In genomic region chr7:30525954-30526353, GRCm38 (mm10) we compare ENCODE assay signal across 10 mouse cellular contexts. TPM values are rescaled to one million over a fixed set of nuclear protein-coding genes. Genes with fewer than 3 reads are reported as not detected.
A peak's percentile ranks its signal among the peaks of the same experiment; 100 is the strongest.
DNase-seq lines count a peak whose midpoint lies in the region; ATAC-seq and TF ChIP-seq lines count a peak whose summit lies in the region.
"Had no signal": no experiment of that assay in that cellular context is flagged by ENCODE, and none has a peak within 500 bp of the region (broad histone marks: within the 10 kb centered on the region; RNA-seq: fewer than 3 reads in every experiment).

No protein-coding gene starts in this region.

- TF ChIP-seq POLR2A in limb, embryonic 14.5 days (IDR thresholded peaks at IDR 0.05; ENCODE audit: borderline replicate concordance, extremely low read depth, insufficient read depth, insufficient read length): no peak

- H3K9me3 ChIP-seq in forebrain, embryonic 13.5 days (replicated peaks): no peaks in the 10 kb centered on the region
- no peaks in the 10 kb centered on the region for H3K9me3 ChIP-seq in forebrain, embryonic 11.5 days (ENCODE audit: control insufficient read depth, low read length)
- H3K9me3 ChIP-seq in liver, postnatal 0 days (ENCODE audit: low read length): no peaks in the 10 kb centered on the region
- H3K9me3 ChIP-seq in limb, embryonic 14.5 days (ENCODE audit: control insufficient read depth, low read length): no peaks in the 10 kb centered on the region
- no peaks in the 10 kb centered on the region for H3K9me3 ChIP-seq in stomach, embryonic 15.5 days

- no peak for DNase-seq in forebrain, embryonic 11.5 days (ENCODE audit: low spot score)
- peak; percentile 14 for DNase-seq in liver, postnatal 0 days
- no peak for DNase-seq in liver
- peak; percentile 46 for DNase-seq in limb, embryonic 14.5 days (ENCODE audit: low spot score)
- no peak for DNase-seq in frontal cortex, postnatal 14 days (ENCODE audit: low spot score in 2 of 2)
- DNase-seq: thymus, adult 18-20 months had no signal

- H3K36me3 ChIP-seq in forebrain, embryonic 13.5 days (ENCODE audit: poor library complexity, severe bottlenecking): peaks cover 91% of the 10 kb centered on the region
- peaks cover 16% of the 10 kb centered on the region for H3K36me3 ChIP-seq in forebrain, embryonic 11.5 days (ENCODE audit: control insufficient read depth, insufficient read depth, low read length)
- H3K36me3 ChIP-seq in liver, postnatal 0 days (replicated peaks; ENCODE audit: insufficient read depth, low read length): peaks cover 24% of the 10 kb centered on the region
- peaks cover 71% of the 10 kb centered on the region for H3K36me3 ChIP-seq in limb, embryonic 14.5 days (ENCODE audit: control insufficient read depth, insufficient read depth, low read length)
- peaks cover 45% of the 10 kb centered on the region for H3K36me3 ChIP-seq in stomach, embryonic 15.5 days

- H3K27me3 ChIP-seq in forebrain, embryonic 13.5 days: no peaks in the 10 kb centered on the region
- H3K27me3 ChIP-seq in forebrain, embryonic 11.5 days (ENCODE audit: control insufficient read depth, insufficient read depth, low read length): no peaks in the 10 kb centered on the region
- no peaks in the 10 kb centered on the region for H3K27me3 ChIP-seq in liver, postnatal 0 days (ENCODE audit: insufficient read depth, low read length)
- H3K27me3 ChIP-seq in limb, embryonic 14.5 days (ENCODE audit: control insufficient read depth, insufficient read depth, low read length): no peaks in the 10 kb centered on the region
- H3K27me3 ChIP-seq in stomach, embryonic 15.5 days (replicated peaks): no peaks in the 10 kb centered on the region

- TF ChIP-seq CTCF in liver, postnatal 0 days (IDR thresholded peaks at IDR 0.05; ENCODE audit: low read depth): no peak

- H3K4me1 ChIP-seq in forebrain, embryonic 13.5 days: peaks cover 16% of the 10 kb centered on the region
- no peaks in the 10 kb centered on the region; the same call in 1 of the 2 replicates for H3K4me1 ChIP-seq in forebrain, embryonic 11.5 days (replicated peaks; ENCODE audit: control insufficient read depth, insufficient read depth, low read length)
- no peaks in the 10 kb centered on the region for H3K4me1 ChIP-seq in liver, postnatal 0 days (ENCODE audit: insufficient read depth)
- peaks cover 8% of the 10 kb centered on the region; the same call in 1 of the 2 replicates for H3K4me1 ChIP-seq in limb, embryonic 14.5 days (ENCODE audit: control insufficient read depth, insufficient read depth, low read length)
- H3K4me1 ChIP-seq in stomach, embryonic 15.5 days: peaks cover 14% of the 10 kb centered on the region; the same call in 1 of the 2 replicates

- no peak for TF ChIP-seq EP300 in liver, postnatal 0 days (IDR thresholded peaks at IDR 0.05; ENCODE audit: low read depth)

- no peak overlapping the region for H3K27ac ChIP-seq in forebrain, embryonic 13.5 days
- no peak overlapping the region for H3K27ac ChIP-seq in forebrain, embryonic 11.5 days (ENCODE audit: low read depth, low read length)
- no peak overlapping the region for H3K27ac ChIP-seq in liver, postnatal 0 days (ENCODE audit: low read depth)
- H3K27ac ChIP-seq in limb, embryonic 14.5 days (replicated peaks; ENCODE audit: low read depth, low read length): no peak overlapping the region
- peak overlapping the region; percentile 26; the same call in 1 of the 2 replicates for H3K27ac ChIP-seq in stomach, embryonic 15.5 days

- H3K9ac ChIP-seq in forebrain, embryonic 13.5 days: peak overlapping the region; percentile 34; the same call in 1 of the 2 replicates
- H3K9ac ChIP-seq in forebrain, embryonic 11.5 days (ENCODE audit: low read length): no peak overlapping the region
- no peak overlapping the region for H3K9ac ChIP-seq in liver, postnatal 0 days (replicated peaks)
- H3K9ac ChIP-seq in limb, embryonic 14.5 days (ENCODE audit: low read depth, low read length, severe bottlenecking): no peak overlapping the region
- no peak overlapping the region for H3K9ac ChIP-seq in stomach, embryonic 15.5 days

- no peak overlapping the region for H3K4me2 ChIP-seq in forebrain, embryonic 13.5 days
- no peak overlapping the region for H3K4me2 ChIP-seq in forebrain, embryonic 11.5 days (ENCODE audit: low read depth, low read length, severe bottlenecking)
- H3K4me2 ChIP-seq in liver, postnatal 0 days (ENCODE audit: low read depth, low read length): no peak overlapping the region
- H3K4me2 ChIP-seq in limb, embryonic 14.5 days (replicated peaks; ENCODE audit: low read depth, low read length, severe bottlenecking): no peak overlapping the region; the same call in 1 of the 2 replicates
- peak overlapping the region; percentile 37 for H3K4me2 ChIP-seq in stomach, embryonic 15.5 days

- ATAC-seq in forebrain, embryonic 13.5 days: no peak
- ATAC-seq in forebrain, embryonic 11.5 days (replicated peaks; ENCODE audit: low FRiP score): no peak
- no peak for ATAC-seq in liver, postnatal 0 days
- no peak; the same call in 1 of the 2 replicates for ATAC-seq in limb, embryonic 14.5 days (ENCODE audit: low FRiP score, low read depth)
- no peak for ATAC-seq in stomach, embryonic 15.5 days (ENCODE audit: insufficient read depth, low FRiP score, low read depth)
- no peak for ATAC-seq in erythroblast, adult 5-6 weeks (replicated peaks; ENCODE audit: low FRiP score, poor library complexity, severe bottlenecking)

- H3K4me3 ChIP-seq in forebrain, embryonic 13.5 days: no peak overlapping the region
- no peak overlapping the region for H3K4me3 ChIP-seq in forebrain, embryonic 11.5 days (ENCODE audit: low read depth, low read length)
- H3K4me3 ChIP-seq in liver, postnatal 0 days (ENCODE audit: low read depth, low read length): no peak overlapping the region
- H3K4me3 ChIP-seq in limb, embryonic 14.5 days (replicated peaks; ENCODE audit: low read length): no peak overlapping the region
- H3K4me3 ChIP-seq in stomach, embryonic 15.5 days (replicated peaks): no peak overlapping the region; the same call in 1 of the 2 replicates

- 29% methylated on average over 10 of the region's 10 CpGs for WGBS in forebrain, embryonic 13.5 days
- 34% methylated on average over 10 of the region's 10 CpGs for WGBS in forebrain, embryonic 11.5 days
- WGBS in liver, postnatal 0 days (ENCODE audit: insufficient replicate concordance): 64% methylated on average over 10 of the region's 10 CpGs
- 19% methylated on average over 10 of the region's 10 CpGs for WGBS in limb, embryonic 14.5 days
- WGBS in stomach, embryonic 15.5 days: 30% methylated on average over 10 of the region's 10 CpGs

RNA-seq across cellular contexts. Expression of gene Arhgap33, which starts 8.9 kb away (rescaled TPM):
- polyA plus RNA-seq in forebrain, embryonic 13.5 days (2015; fragmentation: Nextera tagmentation; extraction: Ambion mirVana): 80.6 and 88.7 TPM in 2 replicates
- 66.0 and 72.7 TPM in 2 replicates for polyA plus RNA-seq in forebrain, embryonic 11.5 days (2014; fragmentation: Nextera tagmentation; extraction: Ambion mirVana)
- 1.0 and 1.1 TPM in 2 replicates for polyA plus RNA-seq in liver, postnatal 0 days (2015; fragmentation: Nextera tagmentation; extraction: Ambion mirVana)
- polyA plus RNA-seq in limb, embryonic 14.5 days (2012; rRNA removed): 66.1 and 91.7 TPM in 2 replicates
- 9.7 and 14.2 TPM in 2 replicates for polyA plus RNA-seq in limb, embryonic 14.5 days (2014; fragmentation: Nextera tagmentation; extraction: Ambion mirVana)
- 7.3 and 8.7 TPM in 2 replicates for polyA plus RNA-seq in stomach, embryonic 15.5 days (2015; fragmentation: Nextera tagmentation; extraction: Ambion mirVana)
- 5.0 and 6.7 TPM in 2 replicates for total RNA-seq in erythroblast, adult 5-6 weeks (2015; ENCODE audit: low replicate concordance)
- total RNA-seq in erythroblast, adult 5-6 weeks (2017; ENCODE audit: low replicate concordance): 9.5 and 9.6 TPM in 2 replicates

RNA-seq across cellular contexts. Expression of gene Hspb6, which starts 26.0 kb away (rescaled TPM):
- 11.0 and 12.1 TPM in 2 replicates for polyA plus RNA-seq in forebrain, embryonic 13.5 days (2015; fragmentation: Nextera tagmentation; extraction: Ambion mirVana)
- 5.5 and 7.4 TPM in 2 replicates for polyA plus RNA-seq in forebrain, embryonic 11.5 days (2014; fragmentation: Nextera tagmentation; extraction: Ambion mirVana)
- 4.9 and 6.6 TPM in 2 replicates for polyA plus RNA-seq in liver, postnatal 0 days (2015; fragmentation: Nextera tagmentation; extraction: Ambion mirVana)
- 15.4 and 18.6 TPM in 2 replicates for polyA plus RNA-seq in limb, embryonic 14.5 days (2012; rRNA removed)
- polyA plus RNA-seq in limb, embryonic 14.5 days (2014; fragmentation: Nextera tagmentation; extraction: Ambion mirVana): 15.7 and 16.8 TPM in 2 replicates
- 49.6 and 51.0 TPM in 2 replicates for polyA plus RNA-seq in stomach, embryonic 15.5 days (2015; fragmentation: Nextera tagmentation; extraction: Ambion mirVana)
- 6.3 and 19.4 TPM in 2 replicates for total RNA-seq in erythroblast, adult 5-6 weeks (2015; ENCODE audit: low replicate concordance)
- 2.2 and 3.9 TPM in 2 replicates for total RNA-seq in erythroblast, adult 5-6 weeks (2017; ENCODE audit: low replicate concordance)

RNA-seq across cellular contexts. Expression of gene Proser3, which starts 26.1 kb away (rescaled TPM):
- polyA plus RNA-seq in forebrain, embryonic 13.5 days (2015; fragmentation: Nextera tagmentation; extraction: Ambion mirVana): 14.8 and 17.5 TPM in 2 replicates
- polyA plus RNA-seq in forebrain, embryonic 11.5 days (2014; fragmentation: Nextera tagmentation; extraction: Ambion mirVana): 20.0 and 23.6 TPM in 2 replicates
- polyA plus RNA-seq in liver, postnatal 0 days (2015; fragmentation: Nextera tagmentation; extraction: Ambion mirVana): 0.53 and 1.1 TPM in 2 replicates
- polyA plus RNA-seq in limb, embryonic 14.5 days (2012; rRNA removed): 31.8 and 47.3 TPM in 2 replicates
- 9.4 and 10.8 TPM in 2 replicates for polyA plus RNA-seq in limb, embryonic 14.5 days (2014; fragmentation: Nextera tagmentation; extraction: Ambion mirVana)
- polyA plus RNA-seq in stomach, embryonic 15.5 days (2015; fragmentation: Nextera tagmentation; extraction: Ambion mirVana): 11.1 and 13.5 TPM in 2 replicates
- total RNA-seq in erythroblast, adult 5-6 weeks (2015; ENCODE audit: low replicate concordance): 0.38 and 2.1 TPM in 2 replicates
- total RNA-seq in erythroblast, adult 5-6 weeks (2017; ENCODE audit: low replicate concordance): 0.77 and 4.6 TPM in 2 replicates

RNA-seq across cellular contexts. Expression of gene Prodh2, which starts 32.5 kb away (rescaled TPM):
- polyA plus RNA-seq in forebrain, embryonic 13.5 days (2015; fragmentation: Nextera tagmentation; extraction: Ambion mirVana): 0.31 TPM in 1 of 2 replicates, not detected in the other
- polyA plus RNA-seq in forebrain, embryonic 11.5 days (2014; fragmentation: Nextera tagmentation; extraction: Ambion mirVana): not detected in 2 replicates
- 203 and 205 TPM in 2 replicates for polyA plus RNA-seq in liver, postnatal 0 days (2015; fragmentation: Nextera tagmentation; extraction: Ambion mirVana)
- polyA plus RNA-seq in limb, embryonic 14.5 days (2012; rRNA removed): 0.04 and 0.11 TPM in 2 replicates
- not detected in 2 replicates for polyA plus RNA-seq in limb, embryonic 14.5 days (2014; fragmentation: Nextera tagmentation; extraction: Ambion mirVana)
- 3.8 and 5.0 TPM in 2 replicates for polyA plus RNA-seq in stomach, embryonic 15.5 days (2015; fragmentation: Nextera tagmentation; extraction: Ambion mirVana)
- total RNA-seq in erythroblast, adult 5-6 weeks (2015; ENCODE audit: low replicate concordance): not detected in 2 replicates
- not detected in 2 replicates for total RNA-seq in erythroblast, adult 5-6 weeks (2017; ENCODE audit: low replicate concordance)
- total RNA-seq: left cerebral cortex, adult 8-10 months had no signal

RNA-seq across cellular contexts. Expression of gene Lin37, which starts 33.7 kb away (rescaled TPM):
- 53.0 and 65.1 TPM in 2 replicates for polyA plus RNA-seq in forebrain, embryonic 13.5 days (2015; fragmentation: Nextera tagmentation; extraction: Ambion mirVana)
- polyA plus RNA-seq in forebrain, embryonic 11.5 days (2014; fragmentation: Nextera tagmentation; extraction: Ambion mirVana): 45.7 and 50.2 TPM in 2 replicates
- polyA plus RNA-seq in liver, postnatal 0 days (2015; fragmentation: Nextera tagmentation; extraction: Ambion mirVana): 16.0 and 18.9 TPM in 2 replicates
- polyA plus RNA-seq in limb, embryonic 14.5 days (2012; rRNA removed): 35.8 and 38.7 TPM in 2 replicates
- 38.5 and 45.8 TPM in 2 replicates for polyA plus RNA-seq in limb, embryonic 14.5 days (2014; fragmentation: Nextera tagmentation; extraction: Ambion mirVana)
- polyA plus RNA-seq in stomach, embryonic 15.5 days (2015; fragmentation: Nextera tagmentation; extraction: Ambion mirVana): 55.0 and 66.3 TPM in 2 replicates
- 48.0 and 55.0 TPM in 2 replicates for total RNA-seq in erythroblast, adult 5-6 weeks (2015; ENCODE audit: low replicate concordance)
- 7.8 and 8.9 TPM in 2 replicates for total RNA-seq in erythroblast, adult 5-6 weeks (2017; ENCODE audit: low replicate concordance)

Comparison
In these comparisons a context has a peak if more than half of its experiments do, and no peak if none do; other contexts are left out.
1. DNase-seq: peak in liver, postnatal 0 days (single experiment) and limb, embryonic 14.5 days (single experiment); none in forebrain, embryonic 11.5 days (single experiment), liver (single experiment) and frontal cortex, postnatal 14 days (0 of 2).